Mouse (Mus musculus): ENCODE data around the gene Nploc4. TPM values are rescaled to one million over a fixed set of nuclear protein-coding genes. Genes with fewer than 3 reads are reported as not detected.

The Nploc4 gene
- polyA plus RNA-seq, 1 experiment from 2014 or later, result 34.8 TPM

GRCm38 (mm10) chr11:120388580-120388979, 48.9 kb downstream of the Nploc4 start:
- no peaks in the 10 kb centered on the region for H3K4me1 ChIP-seq
- no peak overlapping the region for H3K4me2 ChIP-seq
- H3K27ac ChIP-seq, result no peak overlapping the region
- H3K27me3 ChIP-seq, result no peaks in the 10 kb centered on the region
- WGBS, result 93% methylated on average over 9 of the region's 9 CpGs
- H3K9me3 ChIP-seq (replicated peaks), result no peaks in the 10 kb centered on the region
- H3K9ac ChIP-seq, result no peak overlapping the region
- no peak for ATAC-seq (replicated peaks; ENCODE audit: low FRiP score)
- no peak overlapping the region for H3K4me3 ChIP-seq (replicated peaks)
- peaks cover 78% of the 10 kb centered on the region for H3K36me3 ChIP-seq

- Histone ChIP-seq H3K4me1 (no peaks in the 10 kb centered on the region), H3K9ac (no peak overlapping the region), H3K9me3 (replicated peaks) (no peaks in the 10 kb centered on the region), H3K36me3 (peaks cover 80% of the 10 kb centered on the region), H3K27ac (no peak overlapping the region), H3K4me3 (replicated peaks) (no peak overlapping the region), H3K27me3 (no peaks in the 10 kb centered on the region), H3K4me2 (no peak overlapping the region)
- WGBS, result 64% methylated on average over 2 of the region's 2 CpGs
- ATAC-seq (replicated peaks; ENCODE audit: low FRiP score), result no peak
Observed at GRCm38 (mm10) chr11:120387157-120387556, 50.4 kb downstream of the Nploc4 start.

- H3K9me3 ChIP-seq (replicated peaks), result no peaks in the 10 kb centered on the region
- H3K4me3 ChIP-seq (replicated peaks), result no peak overlapping the region
- 92% methylated on average over 6 of the region's 6 CpGs for WGBS
- H3K27me3 ChIP-seq, result no peaks in the 10 kb centered on the region
- no peak overlapping the region for H3K27ac ChIP-seq
- H3K36me3 ChIP-seq, result peaks cover 82% of the 10 kb centered on the region
- H3K4me2 ChIP-seq, result no peak overlapping the region
- no peak overlapping the region for H3K9ac ChIP-seq
- H3K4me1 ChIP-seq, result no peaks in the 10 kb centered on the region
- no peak for ATAC-seq (replicated peaks; ENCODE audit: low FRiP score)
Observed at GRCm38 (mm10) chr11:120386632-120387031, 50.9 kb downstream of the Nploc4 start.

GRCm38 (mm10) chr11:120382509-120382908, 55.0 kb downstream of the Nploc4 start:
- H3K9ac ChIP-seq, result no peak overlapping the region
- 89% methylated on average over 9 of the region's 9 CpGs for WGBS
- no peak for ATAC-seq (replicated peaks; ENCODE audit: low FRiP score)
- H3K27me3 ChIP-seq, result no peaks in the 10 kb centered on the region
- peaks cover 77% of the 10 kb centered on the region for H3K36me3 ChIP-seq
- no peak overlapping the region for H3K4me2 ChIP-seq
- H3K4me1 ChIP-seq, result peaks cover 17% of the 10 kb centered on the region
- no peak overlapping the region for H3K4me3 ChIP-seq (replicated peaks)
- no peak overlapping the region for H3K27ac ChIP-seq
- no peaks in the 10 kb centered on the region for H3K9me3 ChIP-seq (replicated peaks)

GRCm38 (mm10) chr11:120381157-120381556, 56.4 kb downstream of the Nploc4 start:
- ATAC-seq (replicated peaks; ENCODE audit: low FRiP score), result no peak
- Histone ChIP-seq H3K9me3 (replicated peaks) (no peaks in the 10 kb centered on the region), H3K4me3 (replicated peaks) (no peak overlapping the region), H3K9ac (no peak overlapping the region), H3K27me3 (no peaks in the 10 kb centered on the region), H3K27ac (no peak overlapping the region), H3K4me2 (no peak overlapping the region), H3K4me1 (peaks cover 25% of the 10 kb centered on the region), H3K36me3 (peaks cover 77% of the 10 kb centered on the region)
- 90% methylated on average over 4 of the region's 4 CpGs for WGBS

GRCm38 (mm10) chr11:120380271-120380670, 57.2 kb downstream of the Nploc4 start:
- peaks cover 25% of the 10 kb centered on the region for H3K4me1 ChIP-seq
- WGBS, result 95% methylated on average over 3 of the region's 3 CpGs
- H3K9ac ChIP-seq, result no peak overlapping the region
- H3K27ac ChIP-seq, result no peak overlapping the region
- H3K27me3 ChIP-seq, result no peaks in the 10 kb centered on the region
- no peak overlapping the region for H3K4me2 ChIP-seq
- H3K4me3 ChIP-seq (replicated peaks), result no peak overlapping the region
- H3K36me3 ChIP-seq, result peaks cover 77% of the 10 kb centered on the region
- no peaks in the 10 kb centered on the region for H3K9me3 ChIP-seq (replicated peaks)
- ATAC-seq (replicated peaks; ENCODE audit: low FRiP score), result no peak

GRCm38 (mm10) chr11:120378611-120379540, 58.6 kb downstream of the Nploc4 start, which contains the start of gene Faap100:
Gene Faap100 (minus strand): TSS chr11:120378764.
- Histone ChIP-seq H3K9me3 (replicated peaks) (no peaks in the 10 kb centered on the region), H3K27me3 (no peaks in the 10 kb centered on the region), H3K4me1 (peaks cover 25% of the 10 kb centered on the region), H3K9ac (peak within 1 kb of the TSS; percentile 75), H3K4me3 (replicated peaks) (peak within 1 kb of the TSS; percentile 85), H3K4me2 (peak within 1 kb of the TSS; percentile 91), H3K36me3 (peaks cover 77% of the 10 kb centered on the region), H3K27ac (peak within 1 kb of the TSS; percentile 91)
- WGBS, result 5% methylated on average over 54 of the region's 54 CpGs
- peak; percentile 89 for ATAC-seq (replicated peaks; ENCODE audit: low FRiP score)

- Histone ChIP-seq H3K4me2 (peak overlapping the region; percentile 91), H3K36me3 (peaks cover 77% of the 10 kb centered on the region), H3K9me3 (replicated peaks) (no peaks in the 10 kb centered on the region), H3K4me1 (peaks cover 25% of the 10 kb centered on the region), H3K4me3 (replicated peaks) (peak overlapping the region; percentile 85), H3K9ac (peak overlapping the region; percentile 75), H3K27ac (peak overlapping the region; percentile 91), H3K27me3 (no peaks in the 10 kb centered on the region)
- whole genome bisulfite sequencing, result 3% methylated on average over 40 of the region's 40 CpGs
- ATAC-seq (replicated peaks; ENCODE audit: low FRiP score), result peak; percentile 64
Observed at GRCm38 (mm10) chr11:120378031-120378610, 59.4 kb downstream of the Nploc4 start.

- Histone ChIP-seq H3K9ac (peak overlapping the region; percentile 75; the same call in 1 of the 2 replicates), H3K9me3 (replicated peaks) (no peaks in the 10 kb centered on the region), H3K4me3 (replicated peaks) (peak overlapping the region; percentile 85), H3K36me3 (peaks cover 77% of the 10 kb centered on the region), H3K27me3 (no peaks in the 10 kb centered on the region), H3K27ac (no peak overlapping the region), H3K4me1 (peaks cover 25% of the 10 kb centered on the region), H3K4me2 (peak overlapping the region; percentile 91)
- no peak for ATAC-seq (replicated peaks; ENCODE audit: low FRiP score)
- 74% methylated on average over 10 of the region's 10 CpGs for WGBS
Observed at GRCm38 (mm10) chr11:120377337-120377736, 60.2 kb downstream of the Nploc4 start.

- no peak overlapping the region for H3K9ac ChIP-seq
- H3K4me3 ChIP-seq (replicated peaks), result 0 out of 2 replicates have a peak overlapping the region, but pooled peaks have one; percentile 85
- ATAC-seq (replicated peaks; ENCODE audit: low FRiP score), result no peak
- peaks cover 77% of the 10 kb centered on the region for H3K36me3 ChIP-seq
- 83% methylated on average over 17 of the region's 17 CpGs for WGBS
- no peak overlapping the region; the same call in 1 of the 2 replicates for H3K4me2 ChIP-seq
- no peaks in the 10 kb centered on the region for H3K9me3 ChIP-seq (replicated peaks)
- H3K27ac ChIP-seq, result no peak overlapping the region
- H3K4me1 ChIP-seq, result peaks cover 25% of the 10 kb centered on the region
- H3K27me3 ChIP-seq, result no peaks in the 10 kb centered on the region
Observed at GRCm38 (mm10) chr11:120376302-120377160, 61.0 kb downstream of the Nploc4 start.

- ATAC-seq (replicated peaks; ENCODE audit: low FRiP score), result no peak
- 90% methylated on average over 10 of the region's 10 CpGs for WGBS
- H3K9me3 ChIP-seq (replicated peaks), result no peaks in the 10 kb centered on the region
- H3K36me3 ChIP-seq, result peaks cover 76% of the 10 kb centered on the region
- no peaks in the 10 kb centered on the region for H3K27me3 ChIP-seq
- no peak overlapping the region for H3K4me2 ChIP-seq
- H3K9ac ChIP-seq, result no peak overlapping the region
- no peak overlapping the region for H3K27ac ChIP-seq
- no peak overlapping the region for H3K4me3 ChIP-seq (replicated peaks)
- H3K4me1 ChIP-seq, result peaks cover 25% of the 10 kb centered on the region
Observed at GRCm38 (mm10) chr11:120375324-120375723, 62.2 kb downstream of the Nploc4 start.

Data from kidney, embryonic 15.5 days (tissue).